Mouse (Mus musculus) lung, postnatal 36 days (tissue): ENCODE data around the gene Msl2.
A peak's percentile ranks its signal among the peaks of the same experiment; 100 is the strongest.

Source experiments
- DNase-seq: peaks from one replicate; pipeline ENCODE4 v3.0.0; 2022; ENCODE audit warnings: mixed read lengths

Gene Msl2

DNA sequence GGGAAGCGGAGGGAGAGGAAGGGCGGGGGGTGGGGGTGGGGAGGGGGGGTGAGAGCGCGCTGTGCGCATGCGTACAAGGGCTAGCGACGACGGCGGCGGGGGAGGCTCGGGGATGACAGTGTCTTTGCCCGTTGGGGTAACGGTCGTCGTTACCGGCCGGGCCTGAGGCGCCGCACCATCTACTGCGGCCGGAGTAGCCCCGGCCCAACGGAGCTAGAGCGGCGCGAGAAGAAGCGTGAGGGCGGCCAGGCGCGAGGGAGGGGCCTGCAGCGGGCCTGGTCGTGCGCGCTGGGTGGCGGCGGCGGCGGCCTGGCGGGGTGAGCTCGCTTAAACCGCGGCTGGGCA lies at the start of gene Msl2:
TSS of gene Msl2 (plus strand) at position 115 of the 345 bp plus-strand sequence.
- DNase-seq: no peak

DNA sequence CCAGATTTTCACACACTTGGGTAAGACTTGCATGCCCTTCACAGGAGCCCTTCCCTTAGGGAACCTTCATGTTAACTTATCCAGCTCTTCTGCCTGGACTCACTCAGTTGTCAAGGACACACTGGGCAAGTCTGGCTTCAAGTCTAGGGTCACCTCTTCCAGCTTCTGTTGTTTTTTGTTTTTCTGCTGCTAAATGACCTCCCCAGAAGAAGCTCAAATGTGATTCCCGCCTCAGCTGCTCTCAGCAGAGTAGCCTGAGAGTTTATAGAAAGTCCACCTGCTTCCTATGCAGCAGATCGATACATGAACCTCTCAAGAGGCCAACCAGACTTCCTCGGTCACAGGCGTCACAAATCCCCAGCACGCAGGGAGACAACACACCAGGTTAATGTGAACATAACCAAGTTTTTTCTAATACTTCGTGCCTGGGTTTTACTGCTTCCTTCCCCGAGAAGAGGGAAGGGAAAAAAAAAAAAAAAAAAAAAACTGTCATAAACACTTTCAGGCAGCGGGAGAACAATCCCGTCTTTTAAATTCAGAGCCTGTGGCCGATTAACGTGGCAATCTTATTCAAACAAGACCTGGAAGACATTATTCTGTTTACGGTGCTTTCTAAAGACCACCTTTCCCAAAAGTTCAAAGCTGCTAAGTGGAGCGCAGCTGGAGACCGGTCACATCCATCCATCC lies 40.0 kb upstream of the Msl2 start:
- DNase-seq: no peak

DNA sequence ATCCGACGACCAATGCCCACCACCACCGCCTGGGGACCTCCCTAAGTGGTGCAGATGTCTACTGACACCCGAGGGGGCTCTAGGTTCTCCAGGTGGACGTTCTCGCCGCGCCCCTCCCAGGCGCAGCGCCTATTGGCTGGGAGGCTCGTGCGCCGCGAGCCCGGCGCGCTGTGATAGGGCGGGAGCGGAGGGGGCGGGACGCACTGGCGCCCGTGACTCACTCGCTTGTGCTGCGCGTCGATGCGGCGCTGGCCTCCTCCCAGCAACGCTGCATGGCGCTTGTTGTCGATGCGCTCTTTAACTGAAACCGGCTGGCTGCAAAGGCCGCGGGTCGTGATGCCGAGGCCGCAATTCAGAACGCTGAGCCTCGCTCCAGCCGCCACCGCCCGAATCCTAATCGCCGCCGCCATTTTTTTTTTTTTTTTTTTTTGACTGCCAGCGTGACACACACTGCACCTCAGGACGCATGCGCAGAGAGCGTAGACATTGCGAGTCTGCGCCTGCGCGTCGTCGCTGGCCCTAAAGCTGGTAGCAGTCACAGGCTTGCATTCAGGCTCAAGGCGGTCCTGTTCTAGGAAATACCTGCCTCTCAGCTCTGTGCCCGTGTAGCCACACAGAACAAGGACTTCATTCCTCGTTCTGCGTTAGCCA lies 39.3 kb upstream of the Msl2 start, which contains the start of gene Pccb:
TSS of gene Pccb (minus strand) at position 451 of the 651 bp plus-strand sequence.
- peak; percentile 99 for DNase-seq

DNA sequence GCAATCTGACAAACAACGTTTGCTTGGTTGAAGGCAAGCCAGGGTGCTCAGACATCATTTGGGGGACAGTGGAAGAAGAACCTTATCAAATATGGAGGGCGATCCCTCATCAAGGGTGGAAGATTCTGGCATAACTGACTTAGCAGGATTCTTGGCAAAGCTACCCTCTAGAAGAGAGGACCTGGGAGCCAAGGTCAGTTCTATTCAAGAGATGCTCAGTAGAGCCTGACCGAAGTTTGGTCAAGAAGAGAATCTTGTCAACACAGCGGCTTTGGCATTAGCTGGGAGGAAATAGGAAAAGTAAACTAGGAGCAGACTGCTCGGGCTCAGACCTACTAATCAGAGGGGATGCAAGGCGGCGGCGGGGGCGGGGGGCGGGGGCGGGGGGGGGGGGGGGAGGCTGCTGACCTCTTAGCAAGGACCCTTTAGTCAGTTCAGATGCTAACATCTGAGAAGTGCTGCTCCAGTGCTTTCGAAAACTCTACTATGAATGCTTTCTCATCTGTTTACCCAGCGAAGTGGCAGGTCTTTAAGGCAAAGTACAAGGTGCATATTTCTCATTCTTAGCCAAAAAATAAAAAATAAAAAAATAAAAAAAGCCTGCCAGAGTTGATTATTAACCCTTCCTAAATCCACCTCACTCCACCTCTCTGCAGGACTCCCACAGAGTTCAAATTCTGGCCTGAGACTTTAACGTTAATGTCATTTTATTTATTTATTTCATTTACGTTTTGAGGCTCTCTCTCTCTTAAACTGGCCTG lies 37.9 kb upstream of the Msl2 start:
- no peak for DNase-seq

DNA sequence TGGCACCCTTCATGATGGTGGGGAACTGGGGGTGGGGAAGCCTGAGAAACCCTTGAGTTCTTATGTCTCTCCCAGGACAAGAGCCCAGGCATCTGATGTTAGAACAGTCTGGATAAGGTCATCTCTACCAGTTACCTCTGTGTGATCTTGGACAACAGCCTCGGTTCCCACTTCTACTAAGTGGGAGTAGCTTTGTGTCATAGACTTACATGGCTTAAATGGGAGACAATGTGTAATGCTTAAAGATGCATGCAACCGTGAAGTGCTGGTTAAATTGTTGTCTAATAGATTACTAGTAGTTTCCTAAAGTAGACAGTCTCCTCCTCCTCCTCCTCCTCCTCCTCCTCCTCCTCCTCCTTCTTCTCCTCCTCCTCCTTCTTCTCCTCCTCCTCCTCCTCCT lies 37.0 kb upstream of the Msl2 start:
- DNase-seq: no peak

DNA sequence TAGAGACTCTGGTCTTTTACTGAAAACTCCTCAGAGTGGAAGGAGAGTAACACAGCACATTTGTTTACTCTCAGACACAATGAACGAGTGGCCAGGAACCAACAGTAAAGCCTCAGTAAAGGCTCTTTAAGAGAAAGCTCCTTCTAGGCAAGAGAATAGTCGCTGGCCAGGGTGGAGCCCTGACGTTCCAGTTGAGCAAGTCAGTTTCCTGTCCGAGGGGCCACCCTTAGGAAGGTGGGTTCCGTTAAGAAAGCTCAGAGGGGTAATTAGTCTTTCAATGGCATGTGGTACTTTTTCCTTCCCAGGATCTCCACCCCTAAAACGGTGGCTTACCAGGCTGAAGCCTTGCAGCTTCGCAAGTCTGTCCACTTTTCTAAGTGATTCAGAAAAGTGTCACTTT lies 36.5 kb upstream of the Msl2 start:
- DNase-seq: peak; percentile 31

DNA sequence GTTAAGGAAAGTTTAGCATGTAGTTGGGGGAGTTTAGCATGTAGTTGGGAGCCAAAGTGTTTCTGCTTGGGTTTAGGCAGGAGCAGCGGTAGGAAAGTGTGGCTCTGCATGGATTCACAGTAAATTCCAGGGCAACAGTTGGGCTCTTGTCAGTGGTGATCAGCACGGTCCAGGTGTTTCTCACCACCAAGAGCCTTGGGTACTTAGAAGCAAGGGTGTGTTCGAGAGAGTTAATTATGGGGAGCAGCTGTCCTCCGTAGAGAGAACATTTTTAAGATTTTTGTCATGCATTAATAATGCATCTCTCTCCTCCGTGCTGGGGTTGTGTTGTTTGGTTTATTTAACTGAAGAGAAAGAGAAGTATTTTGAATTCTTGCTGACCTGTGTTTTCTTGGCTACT lies 35.3 kb upstream of the Msl2 start:
- no peak for DNase-seq

DNA sequence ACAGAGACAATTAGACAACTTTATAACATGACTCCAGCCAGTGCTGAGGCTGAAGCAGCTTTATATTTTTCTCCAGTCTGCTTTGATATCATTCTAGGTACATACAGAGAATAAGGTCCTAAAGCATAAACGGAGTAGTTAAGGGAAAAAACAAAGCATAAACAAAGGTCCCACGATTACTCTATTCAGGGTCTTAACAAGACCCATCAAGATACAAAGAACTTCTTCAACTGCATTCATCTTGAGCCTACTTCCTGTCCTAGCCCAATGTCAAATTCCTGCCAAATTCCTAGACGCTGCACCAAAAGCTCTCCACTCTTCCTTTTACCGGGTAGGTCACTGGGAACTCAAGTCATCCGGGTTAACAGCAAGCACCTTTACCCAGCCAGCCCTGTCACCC lies 32.4 kb upstream of the Msl2 start:
- no peak for DNase-seq

DNA sequence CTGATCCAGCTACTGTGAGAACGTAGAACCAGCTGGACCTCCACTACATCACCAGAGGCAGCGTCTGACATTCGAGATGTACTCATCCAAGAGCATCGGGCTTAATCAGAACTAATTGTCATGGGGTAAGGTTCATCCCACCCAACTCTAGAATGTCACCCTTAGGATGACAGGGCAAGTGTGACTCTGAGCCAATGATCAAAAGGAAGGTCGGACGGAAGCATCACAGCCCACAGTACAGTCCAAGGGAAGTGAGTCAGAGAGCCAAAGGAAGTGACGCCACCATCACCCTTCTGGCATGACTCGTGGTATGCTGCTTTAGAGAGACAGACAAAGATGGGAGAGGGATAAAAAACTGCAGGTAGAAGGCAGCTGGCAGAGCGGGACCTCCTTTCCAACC lies 31.7 kb upstream of the Msl2 start:
- DNase-seq: no peak

DNA sequence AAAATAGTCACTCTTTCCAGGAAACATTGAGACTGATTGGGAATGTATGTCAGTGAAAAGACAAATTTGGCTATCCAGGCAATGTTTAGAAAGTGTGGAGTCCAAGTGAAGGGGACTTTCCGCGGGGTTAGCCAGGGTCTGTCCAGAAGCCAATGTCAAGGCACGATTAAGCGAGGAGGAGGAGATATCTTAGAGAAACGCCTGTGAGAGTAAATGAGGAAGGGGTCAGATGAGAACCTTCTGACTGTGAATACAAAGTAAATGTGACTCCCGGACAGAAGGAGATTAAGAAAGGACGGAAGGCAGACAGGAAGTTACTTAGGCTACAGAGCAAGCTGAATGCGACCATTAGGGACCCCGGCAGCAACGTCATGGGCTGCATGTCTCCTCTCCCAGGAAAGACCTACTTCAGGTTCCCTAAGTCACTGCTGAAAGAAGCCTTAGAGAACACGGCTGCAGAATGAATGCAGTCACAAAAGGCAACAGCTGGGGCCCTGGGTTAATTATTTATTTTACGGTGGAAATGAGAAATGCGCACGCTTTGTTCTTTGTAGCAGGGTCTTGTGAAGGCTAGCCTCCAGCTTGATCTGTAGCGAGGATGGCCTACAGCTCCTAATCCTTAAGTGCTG lies 28.1 kb upstream of the Msl2 start:
- no peak for DNase-seq

DNA sequence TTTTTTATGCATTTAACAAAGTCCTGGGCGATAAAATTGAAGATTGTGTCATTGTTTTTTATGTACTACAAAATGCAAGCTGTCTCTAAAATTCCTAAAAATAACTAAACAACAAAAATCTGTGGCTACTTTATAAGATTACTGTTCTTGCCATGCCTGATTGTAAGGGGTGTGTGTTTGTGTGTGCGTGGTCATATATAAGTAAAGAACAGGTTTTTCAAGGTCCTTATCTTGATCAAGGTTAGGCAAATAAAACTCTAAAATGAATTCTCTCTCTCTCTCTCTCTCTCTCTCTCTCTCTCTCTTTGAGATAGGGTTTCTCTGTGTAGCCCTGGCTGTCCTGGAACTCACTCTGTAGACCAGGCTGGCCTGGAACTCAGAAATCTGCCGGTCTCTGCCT lies 21.9 kb upstream of the Msl2 start:
- no peak for DNase-seq

DNA sequence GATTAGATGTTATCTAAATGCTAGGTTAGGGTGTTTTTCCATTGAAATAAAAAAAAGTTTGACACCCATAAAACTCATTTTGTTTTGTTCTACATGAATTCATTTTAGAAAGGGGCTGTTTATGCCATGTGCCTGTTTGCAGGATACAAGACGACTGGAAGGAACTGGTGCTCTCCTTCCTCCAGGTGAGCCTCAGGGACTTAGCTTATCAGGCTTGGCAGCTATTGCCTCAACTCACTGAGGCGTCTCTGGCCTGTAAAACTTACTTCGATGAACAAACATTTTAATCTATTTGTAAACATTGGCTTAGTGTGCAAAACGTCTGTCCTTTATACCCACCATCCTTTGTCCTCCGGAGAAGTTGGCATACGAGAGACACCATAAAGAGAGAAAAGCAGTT lies 21.2 kb upstream of the Msl2 start:
- no peak for DNase-seq

DNA sequence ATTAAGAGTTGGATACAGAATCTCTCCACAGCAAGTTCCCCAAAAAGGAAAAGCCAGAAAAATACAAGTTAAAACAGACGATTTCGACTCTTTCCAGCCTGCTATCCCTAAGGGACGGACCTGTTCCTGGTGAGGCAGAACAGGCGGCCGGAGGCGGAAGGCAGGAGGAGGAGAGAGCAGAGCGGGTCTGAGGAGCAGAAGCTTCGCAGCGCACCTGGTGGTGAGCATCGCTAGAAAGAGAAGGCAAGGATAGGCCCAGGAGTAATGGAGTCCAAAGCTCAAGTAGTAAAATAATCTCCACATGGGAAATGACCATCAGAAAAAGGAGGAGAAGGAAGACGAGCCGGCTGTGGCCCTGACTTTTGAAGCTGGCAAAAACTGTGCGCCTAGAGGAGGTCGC lies 20.6 kb upstream of the Msl2 start:
- no peak for DNase-seq

DNA sequence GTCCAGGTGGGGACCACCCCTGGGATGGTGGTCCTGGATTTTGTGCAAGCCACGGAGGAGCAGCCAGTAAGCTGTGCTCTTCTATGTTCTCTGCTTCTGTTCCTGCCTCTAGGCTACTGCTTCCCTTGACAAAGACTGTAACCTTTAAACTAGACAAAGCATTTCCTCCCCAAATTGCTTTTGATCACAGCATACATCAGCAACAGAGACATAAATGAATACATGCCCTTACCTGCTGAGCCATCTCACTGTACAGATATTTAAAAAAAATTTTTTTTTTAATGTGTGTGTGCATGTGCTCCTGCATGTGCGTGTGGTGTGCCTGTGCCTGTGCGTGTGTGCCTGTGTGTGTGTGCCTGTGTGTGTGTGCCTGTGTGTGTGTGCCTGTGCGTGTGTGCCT lies 16.7 kb upstream of the Msl2 start:
- DNase-seq: no peak

DNA sequence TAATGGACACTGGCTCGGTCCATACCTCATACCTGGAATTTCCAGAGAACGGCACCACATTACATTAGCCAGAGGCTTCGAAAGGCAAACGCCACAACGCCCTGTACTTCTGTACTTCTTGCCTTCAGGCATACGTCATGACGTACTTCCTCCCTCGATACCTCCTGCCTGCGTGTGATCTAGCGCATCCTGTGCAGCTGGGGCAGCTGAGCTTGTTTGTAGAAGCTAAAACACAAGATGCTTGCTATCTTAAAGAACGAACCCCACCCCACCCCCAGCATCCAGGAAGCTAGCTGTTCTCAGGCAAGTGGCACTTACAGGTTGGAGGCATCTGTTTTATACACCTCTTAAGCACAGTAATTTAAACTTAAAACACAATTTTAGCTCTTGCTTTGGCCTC lies 12.9 kb upstream of the Msl2 start:
- DNase-seq: peak; percentile 17

DNA sequence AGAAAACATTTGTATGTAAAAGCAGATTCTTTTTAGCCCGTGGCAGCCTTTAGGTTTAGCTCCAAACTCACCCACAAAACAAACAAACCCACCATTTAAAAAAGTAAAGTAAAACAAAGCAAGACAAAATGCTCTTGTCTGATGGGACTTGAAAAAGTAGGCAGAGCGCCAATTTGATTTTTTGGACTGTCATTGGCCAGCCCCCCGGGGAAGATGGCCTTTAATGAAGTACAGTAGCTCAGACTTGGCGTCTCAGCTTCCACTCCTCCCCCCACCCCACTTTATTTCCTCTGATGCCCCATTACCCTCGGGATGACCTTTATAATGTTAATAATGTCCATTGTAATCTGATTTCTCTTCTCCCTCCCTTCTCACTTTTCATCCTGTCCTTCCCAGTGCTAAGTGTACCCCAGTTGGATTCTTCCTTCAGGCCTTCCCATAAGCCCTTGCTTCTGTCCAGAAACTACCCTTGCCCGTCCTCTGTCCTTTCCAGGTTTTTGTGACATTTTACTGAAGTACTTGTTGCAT lies 11.6 kb upstream of the Msl2 start:
- no peak for DNase-seq

DNA sequence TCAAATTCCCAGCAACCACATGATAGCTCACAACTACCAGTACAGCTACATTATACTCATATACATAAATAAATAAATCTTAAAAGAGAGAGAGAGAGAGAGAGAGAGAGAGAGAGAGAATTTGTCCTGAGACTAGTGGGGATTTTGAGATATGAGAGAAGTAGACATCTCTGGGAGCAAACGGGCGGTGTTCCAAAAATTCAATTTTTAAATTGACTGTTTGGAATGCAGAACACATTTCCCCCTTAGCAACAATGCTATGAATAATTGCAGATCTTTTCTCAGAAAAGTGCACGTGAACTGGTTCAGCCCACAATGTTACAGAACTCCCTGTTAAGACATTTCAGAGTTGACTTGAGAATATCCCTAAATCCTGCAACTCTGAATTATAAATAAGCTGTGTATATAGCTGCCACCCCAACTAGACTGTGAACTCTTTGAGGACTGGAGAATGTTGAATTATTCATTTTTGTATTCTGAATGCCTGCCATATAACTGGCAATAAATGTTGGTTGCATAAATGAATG lies 8.8 kb upstream of the Msl2 start:
- DNase-seq: no peak

DNA sequence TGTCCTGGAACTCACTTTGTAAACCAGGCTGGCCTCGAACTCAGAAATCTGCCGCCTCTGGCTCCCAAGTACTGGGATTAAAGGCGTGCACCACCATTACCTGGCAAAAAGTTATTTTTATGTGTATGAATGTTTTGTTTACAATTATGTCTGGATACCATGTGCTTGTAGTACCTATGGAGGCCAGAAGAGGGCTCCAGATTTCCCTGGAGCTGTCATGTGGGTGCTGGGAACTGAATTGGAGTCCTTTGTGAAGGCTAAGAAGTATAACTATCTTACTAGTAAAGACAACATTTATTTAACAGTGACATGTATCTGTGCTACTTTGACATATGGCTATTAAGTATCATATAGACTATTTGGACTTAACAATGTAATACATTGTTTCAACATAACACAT lies 4.1 kb upstream of the Msl2 start:
- DNase-seq: no peak

DNA sequence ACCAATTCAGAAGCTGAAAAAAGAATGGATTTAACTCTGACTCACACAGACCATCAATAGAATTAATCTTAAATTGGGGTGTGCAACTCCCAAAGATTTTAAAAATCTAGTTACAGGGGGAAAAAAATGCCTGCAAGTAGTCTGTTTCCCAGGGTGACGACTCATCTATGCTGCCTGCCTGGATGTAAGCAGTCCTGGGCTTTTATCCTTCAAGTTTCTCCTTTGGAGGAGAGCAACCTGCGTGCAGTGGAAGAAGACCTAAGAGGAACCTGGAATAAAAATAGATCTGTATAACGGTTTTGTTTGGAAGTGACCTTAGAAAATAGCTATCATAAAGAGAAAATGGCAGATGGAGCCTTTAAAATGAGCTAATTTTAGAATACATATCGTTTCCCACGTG lies 1.4 kb upstream of the Msl2 start:
- no peak for DNase-seq

DNA sequence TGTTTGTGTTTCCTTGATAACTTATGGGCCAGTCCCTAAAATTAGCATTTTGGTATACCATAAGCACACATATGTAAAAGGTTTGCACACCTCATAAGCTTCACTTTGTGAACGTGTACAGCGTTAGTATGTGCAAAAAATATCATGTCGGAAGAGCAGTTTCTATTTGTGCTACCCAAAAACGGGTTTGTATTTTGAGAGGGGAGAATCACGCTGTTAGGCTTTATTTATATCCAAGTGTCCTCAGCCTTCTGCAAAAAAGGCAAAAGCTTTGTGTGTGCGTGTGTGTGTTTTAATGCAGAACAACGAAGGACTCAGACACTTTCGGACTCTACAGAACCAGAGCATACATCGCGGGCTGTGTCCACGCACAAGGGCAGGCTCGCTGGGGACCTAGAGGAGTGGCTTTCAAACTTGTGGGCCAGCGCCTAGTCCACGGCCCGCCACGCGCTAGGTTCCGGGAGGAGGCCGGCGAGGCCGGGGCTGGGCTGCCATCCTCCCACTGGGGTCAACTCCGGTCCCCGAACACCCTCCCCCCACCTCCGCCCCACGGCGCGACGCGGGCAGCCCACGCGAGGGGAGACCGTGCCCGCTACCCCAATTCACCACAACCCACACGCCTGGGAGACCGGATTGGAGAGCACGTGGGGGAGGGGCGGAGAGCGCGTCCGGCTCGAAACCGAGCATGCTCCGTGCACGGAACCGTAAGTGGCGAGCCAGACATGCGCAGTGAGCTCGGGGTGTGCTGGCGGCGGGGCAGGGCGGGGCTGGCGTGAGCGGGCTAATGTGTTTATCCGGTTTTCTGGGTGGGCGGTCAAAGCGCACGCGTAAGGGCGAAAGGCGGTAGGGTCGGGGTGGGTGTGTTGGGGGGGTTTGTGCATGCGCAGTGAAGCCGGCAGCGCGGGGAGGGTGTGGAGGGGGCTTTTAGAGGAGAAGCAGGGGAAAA lies 587 bp upstream of the Msl2 start:
- peak; percentile 99 for DNase-seq

DNA sequence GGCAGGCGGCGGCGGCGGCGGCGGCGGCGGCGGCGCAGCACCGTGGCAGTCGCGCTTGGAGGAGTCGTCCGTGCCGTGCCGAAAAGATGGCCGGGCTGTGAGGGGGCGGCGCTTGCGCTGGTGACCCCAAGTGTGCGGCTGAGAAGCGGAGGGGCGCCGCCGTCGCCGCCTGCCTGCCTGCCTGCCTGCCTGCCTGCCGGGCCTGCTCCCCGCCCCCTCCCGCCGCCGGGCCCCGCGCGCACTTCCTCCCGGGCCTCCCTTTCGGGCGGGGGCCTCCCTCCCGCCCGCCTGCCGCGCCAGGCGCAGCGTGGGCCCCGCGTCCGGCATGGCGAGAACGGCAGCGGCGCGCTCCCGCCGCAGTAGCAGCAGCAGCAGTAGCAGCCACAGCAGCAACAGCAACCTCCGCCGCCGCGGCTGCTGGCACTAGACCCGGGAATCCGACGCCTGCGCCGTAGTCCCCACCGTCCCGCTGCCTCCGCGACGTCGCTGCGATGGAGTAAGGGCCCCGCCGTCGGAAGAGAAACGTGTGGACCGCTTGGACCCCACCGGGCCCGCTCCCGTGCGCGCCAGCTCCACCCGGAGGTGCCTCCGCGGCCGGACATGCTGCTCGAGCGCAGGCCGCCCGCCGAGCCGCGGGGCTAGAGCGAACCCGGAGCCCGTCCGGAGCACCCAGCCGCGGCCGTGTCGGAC lies 576 bp downstream of the Msl2 start:
- DNase-seq: peak; percentile 92
